Mouse (Mus musculus) left cerebral cortex, postnatal 14 days (tissue): Measurements from ENCODE around the gene Pon3. TPM values are rescaled to one million over a fixed set of nuclear protein-coding genes. Genes with fewer than 3 reads are reported as not detected.
"Not testable (repeated sequence)": the region's sequence is repeated elsewhere in the genome, so short reads cannot be mapped to it uniquely, and the experiment has no call there.

Experiments used
- DNase-seq, 2 experiments: peaks; one replicate each; pipeline ENCODE4 v3.0.0; 2021 to 2022; ENCODE audit warnings: low spot score in 2 of 2, mixed read lengths in 1 of 2
- intact Hi-C: fragments of 180-260 bp; cut with DNase I; formaldehyde crosslinking; loops from one replicate; pipeline ENCODE4 v1.15.1; 2025
- total RNA-seq, 2 experiments: library from RNA; stranded (reverse); gene quantifications; 2 replicates each; pipeline ENCODE4 v1.2.3; 2021

The Pon3 gene
- total RNA-seq, 2 experiments from 2014 or later = 2.1 to 2.4 TPM

- intact Hi-C loops = no loop called here
- no peak for DNase-seq
These were observed 6.5 kb upstream of the Pon3 start for GRCm38 (mm10) chr6:5262322-5263249.

DNA sequence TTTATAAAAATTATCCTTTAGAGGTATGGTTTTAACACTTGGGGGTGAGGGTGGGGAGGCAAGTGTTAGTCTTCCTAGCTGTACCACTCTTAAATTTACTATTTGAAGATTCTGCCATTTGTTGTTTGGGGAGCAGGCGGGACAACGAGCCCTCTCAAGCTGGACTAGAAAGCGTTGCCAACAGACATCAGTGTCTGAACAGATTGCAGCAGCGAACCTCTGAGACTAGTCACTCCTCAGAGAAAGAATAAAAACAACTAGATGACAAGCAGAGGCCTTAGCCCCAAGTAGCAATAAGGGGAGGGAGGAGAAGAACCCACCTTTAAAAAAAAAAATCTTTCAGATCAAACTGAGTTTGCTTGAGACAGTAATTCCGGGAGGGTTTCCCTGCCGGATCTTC, 795 bp downstream of the Pon3 start:
- DNase-seq = no peak
- intact Hi-C loops = no loop called here

- intact Hi-C loops = no loop called here
- DNase-seq = no peak
These were observed 1.2 kb downstream of the Pon3 start for GRCm38 (mm10) chr6:5254869-5255268.

DNA sequence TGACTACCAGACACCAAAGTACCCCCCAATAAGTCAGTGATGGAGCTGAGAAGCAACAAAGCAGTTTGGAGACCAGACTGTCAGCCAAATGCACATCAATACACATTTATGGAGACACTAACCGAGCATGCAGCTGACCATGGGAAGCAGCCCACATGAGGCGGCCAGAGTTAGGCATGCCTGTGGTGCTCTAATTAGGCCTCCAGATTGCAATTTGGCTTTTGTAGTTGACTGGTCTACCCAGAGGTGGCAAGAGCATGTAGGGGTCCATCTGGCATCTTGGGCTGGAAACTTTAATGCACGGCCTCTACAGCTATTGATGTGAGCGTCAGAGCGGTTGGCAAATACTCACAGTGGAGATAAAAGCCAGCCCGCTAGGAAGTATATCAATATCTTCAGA, 10.2 kb downstream of the Pon3 start:
- intact Hi-C loops = no loop called here
- no peak for DNase-seq

DNA sequence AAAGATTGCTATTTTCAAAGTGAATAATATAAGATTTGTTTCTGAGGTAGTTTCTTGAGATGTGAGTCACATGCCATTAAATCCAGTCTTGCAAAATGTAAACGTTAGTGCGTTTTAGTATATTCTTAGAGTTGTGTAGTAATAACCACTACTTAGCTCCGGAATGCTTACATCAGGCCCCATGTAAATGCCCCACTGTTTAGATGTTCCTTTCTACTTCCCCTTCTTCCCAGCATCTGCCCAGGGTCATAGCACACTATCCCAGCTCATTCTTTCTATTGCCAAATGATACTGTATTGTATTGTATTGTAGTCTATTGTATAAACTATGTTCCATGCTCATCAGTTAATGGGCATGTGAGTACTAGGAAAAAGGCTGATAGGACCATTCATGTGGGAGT, 17.3 kb downstream of the Pon3 start:
- intact Hi-C loops = no loop called here

GRCm38 (mm10) chr6:5237510-5237909, 18.6 kb downstream of the Pon3 start:
- no peak for DNase-seq
- intact Hi-C loops = no loop called here

More for the DNA sequence above, 17.3 kb downstream of the Pon3 start:
- no peak for DNase-seq

GRCm38 (mm10) chr6:5236843-5237371, 19.2 kb downstream of the Pon3 start:
- DNase-seq = no peak
- intact Hi-C loops = no loop called here

GRCm38 (mm10) chr6:5234563-5234962, 21.5 kb downstream of the Pon3 start:
- intact Hi-C loops = no loop called here

DNA sequence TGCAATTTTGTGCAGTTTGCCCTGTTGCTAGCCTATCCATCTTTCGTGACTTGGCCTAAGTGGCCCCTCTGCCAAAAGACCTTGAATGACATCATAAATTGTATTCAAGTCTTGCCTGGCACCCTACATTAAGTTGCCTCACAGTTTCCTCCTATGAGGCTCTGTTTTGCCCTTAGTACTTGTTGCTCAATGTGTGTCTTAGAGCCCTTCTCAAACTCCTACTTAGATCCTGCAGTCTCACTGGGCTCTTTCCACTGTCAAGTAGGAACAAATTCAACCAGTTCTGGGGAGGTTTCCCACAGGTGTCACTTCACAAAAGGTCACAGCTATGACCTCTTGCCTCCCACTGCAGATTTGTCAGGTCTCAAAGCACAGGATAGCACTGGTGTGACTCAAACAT, 22.3 kb downstream of the Pon3 start:
- no peak for DNase-seq
- intact Hi-C loops = no loop called here

More at GRCm38 (mm10) chr6:5234563-5234962, 21.5 kb downstream of the Pon3 start:
- DNase-seq = no peak

DNA sequence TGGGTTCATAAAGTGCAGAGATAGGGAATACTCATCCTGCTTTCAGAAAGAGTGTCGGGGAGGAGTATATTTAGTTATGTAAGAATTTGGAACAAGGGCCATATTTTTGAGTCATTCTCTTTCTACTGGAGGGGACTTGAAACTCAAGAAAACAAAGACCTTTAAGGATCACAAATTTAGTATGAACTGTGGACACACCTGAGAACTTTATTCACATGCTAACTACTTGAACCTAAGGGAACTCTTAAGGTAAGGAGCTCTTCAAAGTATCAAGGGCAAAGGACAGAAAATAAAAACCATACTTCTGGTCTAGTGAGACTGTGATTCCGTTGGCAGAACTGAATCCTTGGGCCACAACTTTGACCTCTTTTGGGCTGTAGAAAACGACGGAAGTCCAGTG, 24.1 kb downstream of the Pon3 start:
- intact Hi-C loops = no loop called here

DNA sequence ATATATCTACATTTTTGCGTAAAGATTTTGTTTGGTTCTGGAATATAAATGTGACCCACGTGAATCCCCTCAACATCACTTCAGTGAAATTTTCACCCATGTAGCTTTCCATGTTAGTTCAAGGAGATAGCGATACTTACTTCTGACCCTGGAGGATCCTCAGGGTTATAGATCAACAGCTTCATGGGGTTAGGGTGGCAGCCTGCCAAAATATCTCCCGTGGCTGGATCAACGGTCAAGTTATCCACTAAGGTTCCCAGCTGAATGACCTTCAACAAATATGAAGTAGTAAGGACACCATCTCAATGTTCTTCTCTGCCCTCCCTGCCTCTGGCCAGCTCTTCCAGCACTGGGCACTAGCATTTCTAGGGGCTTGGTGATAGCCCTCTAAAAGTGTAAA, 25.8 kb downstream of the Pon3 start:
- intact Hi-C loops = no loop called here
- no peak for DNase-seq

More for the DNA sequence above, 24.1 kb downstream of the Pon3 start:
- DNase-seq = no peak

DNA sequence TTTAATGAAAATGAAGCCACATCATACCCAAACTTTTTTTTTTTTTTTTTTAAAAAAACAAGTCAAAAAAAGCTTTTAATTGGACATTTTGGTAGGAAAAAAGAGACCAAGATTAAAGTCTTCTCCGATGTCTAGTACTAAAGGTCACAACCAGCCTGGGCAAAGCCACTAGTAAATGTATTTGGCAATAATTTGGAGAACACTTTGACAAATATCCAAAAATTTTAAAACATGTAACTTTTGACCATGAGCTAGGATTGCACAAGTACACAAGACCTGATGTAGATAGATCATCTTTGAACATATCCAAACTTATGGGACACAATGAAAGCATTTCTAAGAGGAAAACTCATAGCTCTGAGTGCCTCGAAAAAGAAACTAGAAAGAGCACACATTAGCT, 32.5 kb downstream of the Pon3 start:
- intact Hi-C loops, DNase-seq: not testable (repeated sequence)

DNA sequence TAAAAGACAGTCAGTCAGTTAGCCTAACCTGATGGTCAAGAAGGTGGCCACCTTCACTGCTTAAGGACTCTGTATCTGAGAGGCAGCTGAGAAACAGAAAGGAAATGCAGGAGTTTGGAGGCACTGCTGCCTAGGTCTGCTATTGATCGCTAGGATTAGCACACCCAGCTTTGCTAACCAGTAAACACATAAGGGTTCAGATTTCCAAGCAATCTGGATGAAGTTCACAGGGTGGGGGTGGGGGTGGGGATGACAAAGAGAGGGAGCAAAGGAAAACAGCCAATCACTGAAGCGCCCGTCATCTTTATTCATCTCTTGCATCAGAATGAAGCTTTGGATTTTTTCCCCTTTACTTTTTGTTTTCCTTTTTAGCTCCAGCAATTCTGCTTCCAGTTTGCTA, 34.0 kb downstream of the Pon3 start:
- no peak for DNase-seq

GRCm38 (mm10) chr6:5218190-5218589, 37.9 kb downstream of the Pon3 start:
- intact Hi-C loops = no loop called here
- DNase-seq = no peak

More for the DNA sequence above, 34.0 kb downstream of the Pon3 start:
- intact Hi-C loops = no loop called here

DNA sequence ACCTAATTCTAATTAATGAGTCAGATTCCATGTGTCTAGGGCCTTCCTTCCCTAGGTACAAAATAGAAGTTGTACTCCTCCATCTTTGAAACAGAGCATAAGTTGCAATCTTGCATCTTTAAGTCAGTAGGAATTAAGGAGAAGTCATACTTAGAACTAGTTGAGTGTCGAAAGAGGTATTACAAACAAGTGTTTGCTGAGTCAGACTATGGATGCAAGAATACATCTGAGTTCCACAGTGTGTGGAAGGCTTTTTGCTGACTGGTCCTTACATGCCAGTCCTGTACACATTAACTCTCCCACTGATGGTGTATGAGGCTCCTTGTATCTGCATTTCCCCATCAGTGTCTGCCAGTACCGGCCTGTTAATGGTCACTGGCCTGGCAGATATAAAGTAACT, 48.3 kb downstream of the Pon3 start:
- intact Hi-C loops = no loop called here
- DNase-seq = no peak

DNA sequence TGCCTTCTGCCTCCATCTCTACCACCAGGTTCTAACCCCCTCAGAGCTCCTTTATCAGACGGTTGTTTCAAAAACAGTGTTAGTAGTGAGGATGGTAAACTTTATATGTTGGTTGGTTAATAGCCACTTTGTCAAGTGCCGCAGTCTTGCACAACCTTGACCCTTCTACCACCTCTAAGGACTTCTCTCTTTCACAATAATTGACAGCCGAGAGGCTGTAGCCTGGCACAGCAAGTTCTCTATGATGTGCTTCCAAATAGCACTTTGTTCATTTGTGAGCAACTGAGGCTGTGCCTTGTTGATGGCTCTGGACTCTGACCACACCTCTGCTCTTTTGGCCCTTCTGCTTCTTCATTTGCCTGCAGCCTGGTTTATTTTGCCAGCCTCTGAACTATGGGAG, 56.2 kb downstream of the Pon3 start:
- DNase-seq = no peak
- intact Hi-C loops = no loop called here

- intact Hi-C loops = no loop called here
- DNase-seq = no peak
These were observed 56.6 kb downstream of the Pon3 start for GRCm38 (mm10) chr6:5199376-5199905.

- no peak for DNase-seq
- intact Hi-C loops = no loop called here
These were observed 57.5 kb downstream of the Pon3 start for GRCm38 (mm10) chr6:5198590-5198989.

- no peak for DNase-seq
- intact Hi-C loops = no loop called here
These were observed 62.4 kb downstream of the Pon3 start, which contains the start of gene Pon1 for GRCm38 (mm10) chr6:5193693-5194092. Pon1 (minus strand) TSS chr6:5193946.

GRCm38 (mm10) chr6:5190761-5191160, 65.3 kb downstream of the Pon3 start:
- intact Hi-C loops = no loop called here

GRCm38 (mm10) chr6:5189507-5189906, 66.6 kb downstream of the Pon3 start:
- DNase-seq = no peak
- intact Hi-C loops = no loop called here

More at GRCm38 (mm10) chr6:5190761-5191160, 65.3 kb downstream of the Pon3 start:
- DNase-seq = no peak
